Mouse (Mus musculus): ENCODE results near the gene Ptpn6. TPM values are rescaled to one million over a fixed set of nuclear protein-coding genes. Genes with fewer than 3 reads are reported as not detected.

Gene Ptpn6
- polyA plus RNA-seq, 1 experiment from 2014 or later = 3.9 TPM

DNA sequence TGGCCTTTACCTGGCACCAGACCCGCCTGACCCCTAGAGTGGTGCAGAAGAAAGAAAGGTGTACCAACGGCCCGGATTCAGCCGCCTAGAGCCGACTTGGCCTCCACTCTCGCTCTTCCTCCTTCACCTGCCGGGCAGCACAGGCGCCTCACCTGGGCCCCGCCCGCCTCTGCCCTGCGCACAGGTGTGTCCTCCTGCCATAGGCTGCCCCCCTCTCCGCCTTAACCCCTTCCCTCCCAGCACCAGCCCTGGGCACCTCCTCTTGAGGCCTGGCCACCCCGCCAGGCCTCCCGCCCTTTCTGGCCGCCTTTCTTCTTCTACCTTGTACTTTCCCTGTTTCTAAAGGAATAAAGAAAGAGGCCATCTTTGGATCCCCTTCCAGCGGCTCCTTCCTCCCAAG lies 19.8 kb downstream of the Ptpn6 start:
- Histone ChIP-seq H3K4me2 (no peak overlapping the region), H3K9me3 (no peaks in the 10 kb centered on the region)
- 66% methylated on average over 15 of the region's 16 CpGs for WGBS

DNA sequence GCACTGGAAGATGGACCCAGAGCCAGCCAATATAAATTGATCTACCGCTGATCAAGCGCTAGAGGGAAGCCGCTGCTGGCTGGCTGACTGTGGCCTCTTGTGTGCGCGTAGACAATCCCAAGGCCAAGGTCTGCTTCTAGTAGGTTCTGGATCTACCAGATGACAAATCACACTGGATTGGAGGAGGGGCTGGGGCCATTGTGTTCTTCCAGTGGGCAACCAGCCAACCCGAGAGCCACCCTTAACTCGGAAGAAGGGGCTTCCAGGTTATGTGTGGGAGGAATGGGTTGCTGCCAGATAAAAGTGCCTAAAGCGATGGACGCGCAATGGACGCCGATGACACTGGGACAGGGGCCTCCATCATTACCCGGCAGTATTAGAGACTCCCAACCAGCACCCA lies 20.5 kb downstream of the Ptpn6 start:
- peaks cover 14% of the 10 kb centered on the region for H3K4me1 ChIP-seq

More for the DNA sequence above, 19.8 kb downstream of the Ptpn6 start:
- no peaks in the 10 kb centered on the region for H3K27me3 ChIP-seq (replicated peaks)
- H3K4me1 ChIP-seq = peaks cover 7% of the 10 kb centered on the region
- no peak overlapping the region for H3K9ac ChIP-seq
- no peak overlapping the region for H3K27ac ChIP-seq
- no peak for ATAC-seq (replicated peaks)
- peaks cover 25% of the 10 kb centered on the region for H3K36me3 ChIP-seq (replicated peaks)
- H3K4me3 ChIP-seq = no peak overlapping the region

DNA sequence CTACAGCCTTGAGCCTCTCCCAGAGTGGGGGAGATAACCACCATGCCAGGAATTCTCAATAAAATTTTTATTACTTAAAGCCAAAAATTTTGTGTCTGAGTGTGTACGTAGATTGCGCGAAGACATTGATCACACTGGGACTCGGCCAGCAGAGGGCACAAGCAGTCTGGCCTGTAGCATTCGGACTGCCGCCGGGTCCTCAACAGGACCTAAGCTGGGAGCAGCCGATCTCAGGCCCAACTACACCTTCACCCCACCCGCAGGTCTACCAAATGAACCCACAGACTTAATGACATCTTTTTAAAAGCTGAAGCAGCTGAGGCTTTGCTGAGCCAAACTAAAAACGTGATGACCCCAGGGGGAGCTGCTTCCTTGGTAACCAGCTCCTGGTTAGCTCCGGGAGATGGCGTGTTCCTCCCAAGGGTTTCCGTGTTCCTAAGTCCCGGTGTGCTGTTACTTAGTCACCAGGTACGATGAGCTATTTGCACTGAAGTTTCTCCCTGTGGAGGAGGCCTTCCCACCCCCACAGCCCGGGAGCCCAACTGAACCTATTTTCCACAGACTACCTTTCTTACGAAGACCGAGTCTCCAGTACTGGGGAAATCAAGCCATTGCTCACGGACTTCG lies 21.5 kb downstream of the Ptpn6 start:
- Histone ChIP-seq H3K4me2 (no peak overlapping the region), H3K4me3 (no peak overlapping the region), H3K27me3 (replicated peaks) (no peaks in the 10 kb centered on the region), H3K9me3 (no peaks in the 10 kb centered on the region), H3K27ac (no peak overlapping the region), H3K4me1 (peaks cover 18% of the 10 kb centered on the region), H3K36me3 (replicated peaks) (peaks cover 25% of the 10 kb centered on the region), H3K9ac (no peak overlapping the region)
- no peak for ATAC-seq (replicated peaks)
- WGBS = 64% methylated on average over 20 of the region's 20 CpGs

More for the DNA sequence above, 20.5 kb downstream of the Ptpn6 start:
- H3K27ac ChIP-seq = no peak overlapping the region
- 89% methylated on average over 13 of the region's 13 CpGs for WGBS
- H3K9me3 ChIP-seq = no peaks in the 10 kb centered on the region
- no peak for ATAC-seq (replicated peaks)
- peaks cover 25% of the 10 kb centered on the region for H3K36me3 ChIP-seq (replicated peaks)
- H3K4me2 ChIP-seq = no peak overlapping the region
- H3K9ac ChIP-seq = no peak overlapping the region
- no peak overlapping the region for H3K4me3 ChIP-seq
- H3K27me3 ChIP-seq (replicated peaks) = no peaks in the 10 kb centered on the region

DNA sequence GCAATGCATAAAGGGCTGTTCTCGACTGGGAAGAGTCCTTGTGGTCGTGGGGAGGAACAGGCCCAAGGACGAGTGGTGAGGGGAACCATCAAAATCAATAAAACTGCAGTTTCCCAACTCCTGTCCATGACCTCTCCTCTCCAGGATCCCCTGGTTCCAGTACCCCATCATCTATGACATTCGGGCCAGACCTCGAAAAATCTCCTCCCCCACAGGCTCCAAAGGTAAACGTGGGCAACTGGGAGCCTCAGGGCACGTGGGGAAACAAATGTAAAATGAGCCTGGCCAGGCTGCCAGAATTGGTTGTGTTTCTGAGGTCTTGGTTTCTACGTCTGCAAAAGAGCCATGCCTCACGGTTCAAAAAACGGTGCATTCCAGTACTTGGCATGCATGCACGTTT lies 25.6 kb downstream of the Ptpn6 start:
- Histone ChIP-seq H3K9ac (peak overlapping the region; percentile 91), H3K4me3 (peak overlapping the region; percentile 91), H3K36me3 (replicated peaks) (peaks cover 25% of the 10 kb centered on the region), H3K4me1 (peaks cover 42% of the 10 kb centered on the region), H3K4me2 (peak overlapping the region; percentile 69), H3K9me3 (no peaks in the 10 kb centered on the region), H3K27me3 (replicated peaks) (no peaks in the 10 kb centered on the region), H3K27ac (no peak overlapping the region)
- 22% methylated on average over 11 of the region's 11 CpGs for WGBS
- no peak for ATAC-seq (replicated peaks)

DNA sequence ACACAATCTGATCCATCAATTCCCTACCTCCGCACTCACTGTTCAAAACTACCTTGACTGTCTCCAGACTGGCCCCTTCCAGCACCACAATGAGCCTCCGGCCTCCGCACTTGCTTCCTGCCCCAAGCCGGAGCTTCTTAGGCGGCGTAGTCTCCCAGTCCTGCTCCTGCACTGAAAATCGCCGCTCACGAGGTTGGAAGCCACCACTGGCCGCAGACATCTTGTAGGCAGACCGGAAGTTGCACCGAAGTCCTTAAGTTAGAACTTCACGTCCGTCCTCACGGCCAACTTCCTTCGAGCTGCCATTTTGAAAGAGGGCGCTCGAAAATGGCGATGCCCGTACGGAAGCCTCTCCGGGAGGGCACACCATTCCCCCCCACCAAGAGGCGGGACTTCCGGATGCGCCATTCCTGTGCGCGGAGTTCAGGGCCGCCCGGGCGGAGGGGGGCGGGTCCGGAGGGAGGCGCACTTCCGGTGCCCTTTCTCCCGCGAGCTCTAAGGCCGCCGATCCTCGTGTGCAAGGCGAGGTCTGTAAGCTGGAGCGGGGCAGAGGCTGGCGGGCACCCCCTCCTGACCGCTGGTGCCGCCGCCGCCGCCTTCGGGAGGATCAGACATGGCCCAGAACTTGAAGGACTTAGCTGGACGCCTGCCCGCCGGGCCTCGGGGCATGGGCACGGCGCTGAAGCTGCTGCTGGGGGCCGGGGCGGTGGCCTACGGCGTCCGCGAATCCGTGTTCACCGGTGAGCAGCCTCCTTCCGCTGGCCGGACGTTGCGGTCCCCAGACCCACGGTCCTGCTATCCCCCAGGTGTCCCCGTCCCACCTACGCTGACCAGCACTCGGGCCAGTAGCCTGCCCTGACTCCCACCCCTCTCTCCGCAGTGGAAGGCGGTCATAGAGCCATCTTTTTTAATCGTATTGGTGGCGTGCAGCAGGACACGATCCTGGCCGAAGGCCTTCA lies 26.4 kb downstream of the Ptpn6 start, which contains the start of the genes Emg1 and Phb2:
Gene Emg1, minus strand, starts transcription at position 355 of the 959 bp plus-strand sequence.
Gene Phb2, plus strand, starts transcription at position 513 of the 959 bp plus-strand sequence.
- H3K9me3 ChIP-seq = no peaks in the 10 kb centered on the region
- H3K4me1 ChIP-seq = peaks cover 42% of the 10 kb centered on the region
- under 1% methylated on average over 75 of the region's 76 CpGs for WGBS
- peak within 1 kb of the TSS; percentile 69 for H3K4me2 ChIP-seq
- H3K9ac ChIP-seq = peak within 1 kb of the TSS; percentile 91
- H3K36me3 ChIP-seq (replicated peaks) = peaks cover 22% of the 10 kb centered on the region
- H3K27me3 ChIP-seq (replicated peaks) = no peaks in the 10 kb centered on the region
- ATAC-seq (replicated peaks) = peak; percentile 97
- peak within 1 kb of the TSS; percentile 91 for H3K4me3 ChIP-seq
- peak within 1 kb of the TSS; percentile 85 for H3K27ac ChIP-seq

DNA sequence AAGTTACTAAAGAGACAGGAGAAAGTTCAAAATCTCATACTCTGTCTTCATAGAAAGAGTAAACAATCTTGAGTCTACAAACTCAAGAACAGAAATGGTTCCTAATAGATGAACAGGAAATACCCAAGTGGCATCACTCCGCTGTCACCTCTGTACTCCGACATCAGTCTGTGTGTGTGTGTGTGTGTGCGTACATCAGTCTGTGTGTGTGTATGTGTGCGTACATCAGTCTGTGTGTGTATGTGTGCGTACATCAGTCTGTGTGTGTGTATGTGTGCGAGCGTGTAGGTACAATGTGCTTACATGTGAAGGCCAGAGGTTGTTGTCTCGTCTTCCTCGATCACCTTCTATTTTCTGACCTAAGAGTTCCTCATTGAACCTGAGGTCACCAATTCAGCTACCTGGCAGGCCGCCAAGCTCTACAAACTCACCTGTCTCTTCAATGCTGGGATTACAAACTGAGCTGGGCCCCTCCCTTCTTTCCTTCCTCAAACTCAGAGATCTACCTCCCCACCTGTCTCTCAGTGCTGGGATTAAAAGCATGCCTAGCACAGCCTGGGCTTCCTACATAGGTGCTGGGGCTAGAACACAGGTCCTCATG lies 30.1 kb downstream of the Ptpn6 start:
- Histone ChIP-seq H3K4me3 (no peak overlapping the region), H3K36me3 (replicated peaks) (peaks cover 24% of the 10 kb centered on the region), H3K4me2 (no peak overlapping the region), H3K27ac (no peak overlapping the region), H3K9me3 (no peaks in the 10 kb centered on the region), H3K9ac (no peak overlapping the region), H3K27me3 (replicated peaks) (no peaks in the 10 kb centered on the region), H3K4me1 (peaks cover 32% of the 10 kb centered on the region)
- WGBS = 92% methylated on average over 10 of the region's 10 CpGs
- ATAC-seq (replicated peaks) = no peak

DNA sequence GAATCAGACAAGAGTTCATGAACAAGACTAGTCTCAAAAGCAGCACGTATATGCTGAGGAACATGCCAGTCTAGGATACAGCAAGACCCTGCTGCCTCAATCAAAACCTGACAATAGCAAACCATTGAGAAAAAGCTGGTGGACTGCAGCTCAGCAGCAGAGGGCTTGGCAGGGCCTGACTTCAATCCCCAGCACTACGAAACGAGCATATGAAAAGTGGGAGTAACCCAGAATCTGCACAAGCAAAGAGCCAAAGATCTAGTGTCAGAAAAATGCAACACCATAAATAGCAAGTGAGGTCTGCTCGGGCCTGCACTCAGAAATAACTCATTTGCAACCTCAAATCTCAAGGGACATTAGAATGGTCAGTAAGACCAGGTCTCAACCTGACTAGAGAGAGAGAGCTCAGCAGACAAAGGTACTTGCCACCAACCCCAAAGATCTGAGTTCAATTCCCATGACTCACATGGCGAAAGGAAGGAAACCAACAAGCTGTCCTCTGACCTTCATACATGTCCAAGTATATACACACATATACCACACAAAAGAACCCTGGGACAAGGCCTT lies 32.4 kb downstream of the Ptpn6 start:
- Histone ChIP-seq H3K9ac (no peak overlapping the region), H3K4me3 (no peak overlapping the region), H3K9me3 (no peaks in the 10 kb centered on the region), H3K4me1 (peaks cover 21% of the 10 kb centered on the region), H3K36me3 (replicated peaks) (peaks cover 36% of the 10 kb centered on the region), H3K27me3 (replicated peaks) (no peaks in the 10 kb centered on the region), H3K4me2 (no peak overlapping the region), H3K27ac (no peak overlapping the region)
- no peak for ATAC-seq (replicated peaks)
- WGBS = 88% methylated on average over 5 of the region's 5 CpGs

DNA sequence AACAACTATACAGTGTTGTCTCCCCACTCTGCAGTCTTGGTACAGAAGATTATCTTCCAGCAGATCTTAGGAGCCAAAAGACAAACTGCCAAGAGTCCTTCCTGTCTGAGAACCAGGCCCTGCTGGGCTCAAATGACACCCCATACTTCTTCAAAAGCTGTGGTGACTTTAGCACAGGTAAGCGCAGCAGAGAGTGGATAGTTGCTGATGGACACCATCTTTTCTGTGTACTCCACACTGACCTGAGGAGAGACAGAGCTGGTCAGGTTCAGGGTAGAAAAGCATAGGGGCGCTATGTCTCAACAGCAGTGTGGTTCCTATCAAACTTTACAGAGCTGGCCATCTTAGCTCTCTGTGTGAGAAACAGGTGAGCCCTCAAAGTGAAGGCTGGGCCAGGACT lies 34.1 kb downstream of the Ptpn6 start:
- no peaks in the 10 kb centered on the region for H3K9me3 ChIP-seq
- H3K27ac ChIP-seq = no peak overlapping the region
- WGBS = 100% methylated on average over 2 of the region's 2 CpGs
- H3K9ac ChIP-seq = no peak overlapping the region
- no peaks in the 10 kb centered on the region for H3K27me3 ChIP-seq (replicated peaks)
- peaks cover 4% of the 10 kb centered on the region for H3K4me1 ChIP-seq
- H3K36me3 ChIP-seq (replicated peaks) = peaks cover 36% of the 10 kb centered on the region
- H3K4me3 ChIP-seq = no peak overlapping the region
- H3K4me2 ChIP-seq = no peak overlapping the region
- no peak for ATAC-seq (replicated peaks)

DNA sequence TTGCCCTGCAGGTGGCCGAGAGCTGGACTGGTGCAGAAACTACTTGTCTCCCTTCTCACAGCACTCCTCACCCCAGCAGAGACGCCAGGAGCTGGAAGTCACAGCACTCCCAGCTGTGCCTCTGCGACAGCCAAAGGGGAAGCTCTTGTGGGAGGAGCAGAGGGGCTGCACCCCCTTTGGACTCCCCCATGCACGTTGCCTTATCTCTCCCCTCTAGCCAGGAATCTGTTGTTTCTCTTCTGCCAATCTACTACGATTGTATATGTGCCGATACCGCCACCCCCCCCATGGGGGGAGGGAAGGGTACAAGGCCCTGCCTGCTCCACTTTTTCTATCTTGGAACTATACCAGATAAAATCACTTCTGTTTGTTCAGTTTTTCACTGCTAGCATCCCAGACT lies 34.7 kb downstream of the Ptpn6 start:
- Histone ChIP-seq H3K27me3 (replicated peaks) (no peaks in the 10 kb centered on the region), H3K9ac (no peak overlapping the region), H3K4me2 (no peak overlapping the region), H3K4me3 (no peak overlapping the region), H3K36me3 (replicated peaks) (peaks cover 36% of the 10 kb centered on the region), H3K9me3 (no peaks in the 10 kb centered on the region), H3K4me1 (no peaks in the 10 kb centered on the region), H3K27ac (no peak overlapping the region)
- no peak for ATAC-seq (replicated peaks)
- 83% methylated on average over 7 of the region's 7 CpGs for WGBS

DNA sequence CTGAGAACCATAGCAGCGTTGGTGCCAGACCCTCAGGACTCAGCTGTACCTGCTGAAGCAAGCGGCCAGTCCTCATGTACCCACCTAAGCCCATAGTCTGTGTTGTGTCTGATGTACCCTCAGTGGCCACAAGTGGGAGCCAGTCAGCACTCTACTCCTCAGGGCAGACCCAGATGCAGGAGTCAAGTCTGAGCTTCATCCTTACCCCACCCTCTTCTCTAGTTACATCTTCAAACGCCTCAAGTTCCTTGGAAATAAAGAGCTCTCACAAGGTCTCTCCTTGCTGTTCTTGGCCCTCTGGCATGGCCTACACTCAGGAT lies 35.8 kb downstream of the Ptpn6 start:
- 47% methylated on average over 3 of the region's 3 CpGs for WGBS
- Histone ChIP-seq H3K4me1 (no peaks in the 10 kb centered on the region), H3K27ac (no peak overlapping the region), H3K9me3 (no peaks in the 10 kb centered on the region), H3K9ac (no peak overlapping the region), H3K4me3 (no peak overlapping the region), H3K27me3 (replicated peaks) (no peaks in the 10 kb centered on the region), H3K36me3 (replicated peaks) (peaks cover 36% of the 10 kb centered on the region), H3K4me2 (no peak overlapping the region)
- ATAC-seq (replicated peaks) = peak; percentile 72

DNA sequence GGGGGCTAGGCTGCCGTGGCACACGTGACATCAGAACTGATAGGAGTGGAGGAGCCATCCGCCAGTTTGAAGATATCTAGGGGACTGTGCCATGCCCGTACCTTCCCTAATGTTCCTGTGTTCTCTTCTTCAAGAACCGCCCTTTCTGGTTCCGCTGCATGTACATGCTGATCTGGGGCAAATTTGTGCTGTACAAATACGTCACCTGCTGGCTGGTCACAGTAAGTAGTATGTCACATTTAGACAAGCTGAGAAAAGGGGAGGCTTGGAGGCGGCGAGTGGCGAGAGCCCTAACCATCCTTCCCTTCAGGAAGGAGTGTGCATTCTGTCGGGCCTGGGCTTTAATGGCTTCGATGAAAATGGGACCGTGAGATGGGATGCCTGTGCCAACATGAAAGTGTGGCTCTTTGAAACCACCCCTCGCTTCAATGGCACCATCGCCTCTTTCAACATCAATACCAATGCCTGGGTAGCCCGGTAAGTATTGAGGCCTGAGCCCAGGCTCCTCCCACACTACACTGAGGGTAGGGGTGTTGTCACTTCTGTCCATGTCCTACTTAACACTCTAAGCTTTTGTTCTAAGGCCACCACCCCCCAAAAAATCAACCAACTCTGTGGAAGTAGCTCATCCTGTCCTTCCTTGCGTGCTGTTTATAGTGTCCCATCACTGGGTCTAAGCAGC lies 36.3 kb downstream of the Ptpn6 start:
- Histone ChIP-seq H3K9me3 (no peaks in the 10 kb centered on the region), H3K4me3 (no peak overlapping the region), H3K9ac (no peak overlapping the region), H3K4me1 (no peaks in the 10 kb centered on the region), H3K27me3 (replicated peaks) (no peaks in the 10 kb centered on the region), H3K27ac (no peak overlapping the region), H3K4me2 (no peak overlapping the region), H3K36me3 (replicated peaks) (peaks cover 36% of the 10 kb centered on the region)
- peak; percentile 40 for ATAC-seq (replicated peaks)
- WGBS = 91% methylated on average over 17 of the region's 17 CpGs

DNA sequence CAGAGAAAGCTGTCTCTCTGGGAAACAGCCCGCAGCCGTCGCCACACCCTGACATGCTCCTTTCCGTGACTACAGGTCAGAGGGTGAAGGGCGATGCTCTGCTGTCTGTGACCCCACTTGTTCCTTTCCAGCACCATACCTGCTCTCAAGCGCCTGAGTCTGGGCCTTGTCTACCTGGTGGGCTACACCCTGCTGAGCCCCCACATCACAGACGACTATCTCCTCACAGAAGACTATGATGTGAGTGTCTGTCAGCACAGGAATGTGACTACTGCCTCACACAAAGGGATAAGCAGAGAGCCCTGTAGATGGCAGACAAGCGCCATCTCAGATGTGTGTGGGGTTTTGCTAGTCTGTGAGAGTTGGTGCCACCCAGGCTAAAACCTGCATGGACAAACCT lies 37.2 kb downstream of the Ptpn6 start:
- Histone ChIP-seq H3K9me3 (no peaks in the 10 kb centered on the region), H3K4me3 (no peak overlapping the region), H3K9ac (no peak overlapping the region), H3K36me3 (replicated peaks) (peaks cover 36% of the 10 kb centered on the region), H3K27ac (no peak overlapping the region), H3K4me2 (no peak overlapping the region), H3K4me1 (no peaks in the 10 kb centered on the region), H3K27me3 (replicated peaks) (no peaks in the 10 kb centered on the region)
- 77% methylated on average over 8 of the region's 8 CpGs for whole genome bisulfite sequencing
- ATAC-seq (replicated peaks) = no peak

Data from midbrain, embryonic 15.5 days (tissue).